Mouse (Mus musculus) layer of hippocampus, adult 9-11 months (tissue): ENCODE results near the gene Ftl1-ps1.

Experiments used
- DNase-seq: peaks from one replicate; pipeline ENCODE4 v3.0.0; 2022

Ftl1-ps1 gene

DNA sequence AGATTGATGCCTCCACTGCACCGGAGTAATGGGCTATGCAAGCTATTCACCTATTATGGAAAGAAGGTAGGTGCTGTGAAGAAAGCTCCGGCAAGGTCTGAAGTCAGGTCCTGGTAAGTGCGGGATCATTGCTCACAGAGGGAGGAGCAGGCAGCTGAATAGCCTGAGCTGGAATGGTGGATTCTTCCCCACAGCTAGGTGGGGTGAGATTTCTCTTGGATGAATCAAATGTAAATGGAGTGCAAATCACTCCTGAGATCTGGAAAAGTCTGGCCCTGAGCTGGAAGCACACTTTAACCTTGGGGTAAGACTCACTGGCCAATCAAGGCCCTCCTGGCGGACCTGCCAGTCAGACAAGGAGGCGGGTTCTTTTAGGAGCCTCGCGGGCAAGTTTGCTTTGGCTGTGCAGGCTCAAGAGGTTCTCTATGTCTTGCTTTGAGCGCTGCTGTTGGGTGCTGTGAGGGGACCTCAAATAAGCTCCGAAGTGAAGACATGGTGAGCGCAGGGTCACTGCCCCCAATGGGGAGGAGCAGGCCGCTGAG, at the start of gene Ftl1-ps1:
Gene Ftl1-ps1 (plus strand): TSS at position 397 of the 542 bp plus-strand sequence.
- no peak for DNase-seq

DNA sequence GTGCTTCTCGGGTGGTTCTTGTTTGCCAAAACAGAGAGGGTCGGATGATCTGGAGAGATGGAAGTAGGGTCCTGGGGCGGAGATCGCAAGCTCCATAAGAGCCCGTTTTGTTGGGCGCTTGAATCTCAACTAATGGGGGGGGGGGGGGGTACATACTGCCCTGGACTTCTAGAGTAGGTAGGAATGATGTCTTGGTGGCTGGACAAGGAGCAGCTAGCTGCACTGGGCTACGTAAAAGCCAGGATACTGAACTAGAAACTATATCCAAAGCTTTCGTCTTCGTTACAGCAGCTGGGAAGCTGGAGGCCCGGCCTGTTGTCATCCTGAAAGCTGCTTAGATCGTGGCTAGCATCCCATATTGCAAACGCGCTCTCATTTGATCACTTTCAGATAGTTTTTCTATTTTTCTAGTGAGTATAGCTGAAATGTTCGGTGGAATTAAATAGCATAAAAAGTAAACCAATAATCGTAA, 49.0 kb upstream of the Ftl1-ps1 start:
- DNase-seq: no peak

DNA sequence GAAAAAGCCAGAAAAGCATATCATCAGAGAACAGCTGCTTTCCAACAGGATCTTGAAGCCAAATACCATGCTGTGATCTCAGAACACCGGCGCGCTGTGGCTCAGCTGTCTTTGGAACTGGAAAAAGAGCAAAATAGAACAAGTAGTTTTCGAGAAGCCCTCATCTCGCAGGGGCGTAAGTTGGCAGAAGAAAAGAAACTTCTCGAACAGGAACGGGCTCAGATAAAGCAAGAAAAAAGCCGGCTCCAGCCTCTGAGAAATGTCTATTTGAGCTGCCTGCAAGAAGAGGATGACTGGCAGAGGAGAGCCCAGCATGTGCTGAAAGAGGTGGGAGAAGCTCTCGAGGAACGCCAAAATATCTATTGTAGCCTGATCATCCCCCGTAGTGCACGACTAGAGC, 43.0 kb upstream of the Ftl1-ps1 start:
- no peak for DNase-seq

DNA sequence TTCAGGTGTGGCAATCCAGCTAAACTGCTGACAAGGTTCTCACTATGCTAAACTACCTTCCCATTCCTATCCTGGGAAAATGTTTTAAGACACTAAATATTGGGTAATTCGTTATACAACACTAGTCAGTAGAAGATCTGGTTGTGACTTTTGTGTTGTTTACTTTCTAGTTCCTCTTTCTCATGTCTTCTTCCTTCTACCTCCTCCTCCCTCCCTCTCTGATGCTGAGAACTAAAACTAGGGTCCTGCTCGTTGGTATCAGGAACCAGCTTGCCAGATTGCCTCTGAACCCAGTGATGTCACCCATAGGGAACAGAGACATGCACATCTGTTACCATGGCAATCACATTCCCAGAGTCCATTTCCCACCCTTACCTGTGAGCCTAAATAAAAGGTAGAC, 37.3 kb upstream of the Ftl1-ps1 start:
- DNase-seq: no peak

DNA sequence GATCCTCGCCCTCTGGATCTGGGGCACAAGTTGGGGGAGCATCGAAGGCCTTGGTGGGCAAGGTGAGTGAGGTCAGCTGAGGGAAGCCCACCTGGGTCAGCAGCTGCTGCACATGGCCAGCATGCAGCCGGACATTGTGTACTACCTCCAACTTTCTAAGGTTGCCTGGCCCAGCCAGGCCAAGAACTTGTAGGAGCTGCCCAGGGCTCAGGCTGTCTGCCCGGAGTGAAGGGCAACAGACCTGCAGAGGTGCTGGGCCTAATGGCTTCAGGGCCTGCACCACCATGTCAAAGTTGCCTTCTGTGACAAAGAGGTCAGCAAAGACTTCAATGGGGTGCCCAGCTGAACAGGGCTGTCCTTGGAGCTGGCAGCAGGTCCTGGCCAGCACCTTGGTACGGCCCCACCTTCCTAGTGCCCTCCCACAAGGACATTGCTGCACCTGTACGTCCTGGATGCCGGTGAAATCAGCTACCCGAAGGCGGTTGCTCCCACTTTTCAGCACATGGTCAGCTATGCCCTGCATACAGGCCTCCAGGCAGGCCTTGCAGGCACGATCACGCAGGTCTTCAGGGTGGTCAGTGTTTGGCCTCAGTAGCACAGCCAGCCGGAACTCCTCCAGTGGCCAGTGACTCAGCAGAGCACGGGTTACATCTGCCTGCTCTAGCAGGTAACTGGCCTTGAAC, 36.2 kb upstream of the Ftl1-ps1 start:
- no peak for DNase-seq

DNA sequence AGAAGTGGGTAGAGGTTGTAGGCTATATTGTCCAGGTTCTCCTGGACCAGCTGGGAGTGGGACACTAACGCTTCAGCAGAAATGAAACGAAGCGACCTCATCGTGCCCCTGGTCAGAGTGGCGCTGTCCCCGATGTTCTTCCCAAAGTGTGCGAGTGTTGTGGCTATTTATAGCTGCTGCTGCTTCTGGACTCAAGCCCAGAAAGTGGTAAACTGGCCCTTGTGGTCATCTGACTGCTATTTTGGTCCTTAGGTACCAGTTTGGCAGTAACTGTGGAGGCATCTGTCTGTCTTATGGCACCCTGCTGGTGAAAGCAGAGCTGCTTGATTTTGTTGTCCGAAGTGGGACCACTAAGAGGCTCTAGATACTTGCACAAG, 35.6 kb upstream of the Ftl1-ps1 start, which contains the start of gene Lrrc14b:
Gene Lrrc14b (minus strand): TSS at position 147 of the 377 bp plus-strand sequence.
- no peak for DNase-seq

DNA sequence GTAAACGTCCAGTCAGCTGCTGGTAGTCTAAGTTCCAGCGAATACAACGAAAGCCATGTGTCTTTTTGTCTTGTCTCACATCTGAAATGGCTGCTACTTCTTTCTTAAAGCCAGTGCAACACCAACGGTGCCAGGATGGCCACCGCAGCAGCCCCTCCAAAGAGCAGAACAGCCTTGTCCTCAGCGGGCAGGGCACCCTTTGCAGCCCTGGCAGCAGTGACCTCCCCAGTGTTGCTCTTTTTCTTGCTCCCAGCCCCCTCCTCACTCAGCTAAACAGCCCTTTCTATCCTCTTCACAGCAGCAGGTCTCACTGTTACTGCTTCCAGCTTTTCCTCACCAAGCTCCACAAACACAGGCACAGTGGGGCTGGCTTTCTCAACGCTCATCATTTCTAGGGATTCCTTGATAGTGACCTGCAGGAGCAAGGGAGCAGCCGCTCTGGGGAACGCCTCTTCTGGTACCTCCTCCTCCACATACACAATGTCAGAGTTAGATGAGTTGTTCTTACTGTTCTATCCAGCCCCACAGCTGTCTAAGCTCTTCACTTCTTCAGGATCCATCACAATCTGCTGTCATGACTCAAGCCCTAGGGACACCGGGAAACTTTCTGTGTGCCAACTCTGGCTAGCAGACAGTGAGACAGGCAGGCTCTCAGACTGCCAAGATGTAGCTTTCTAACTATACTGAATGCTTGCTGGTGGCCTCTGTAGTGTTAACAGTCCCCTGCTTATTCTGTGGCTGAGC, 17.8 kb upstream of the Ftl1-ps1 start:
- DNase-seq: no peak

DNA sequence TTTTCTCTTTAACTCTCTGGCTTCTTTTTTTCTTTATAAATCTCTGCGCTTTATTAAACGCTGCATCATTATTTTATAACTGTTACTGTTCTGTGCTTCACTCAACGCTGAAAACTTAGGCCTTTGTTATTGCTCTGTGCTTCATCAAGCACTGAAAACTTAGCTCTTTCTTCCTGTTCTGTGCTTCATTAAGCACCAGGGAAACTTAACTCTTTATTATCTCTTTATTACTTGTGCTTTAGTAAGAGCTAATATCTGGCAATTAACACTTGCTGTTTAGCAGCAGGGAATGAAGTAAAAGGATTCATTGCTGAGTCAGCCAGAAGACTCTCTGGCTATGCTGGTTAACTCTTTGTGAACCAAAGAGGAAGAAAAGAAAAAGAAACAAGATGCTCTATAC, 17.2 kb upstream of the Ftl1-ps1 start:
- DNase-seq: no peak

DNA sequence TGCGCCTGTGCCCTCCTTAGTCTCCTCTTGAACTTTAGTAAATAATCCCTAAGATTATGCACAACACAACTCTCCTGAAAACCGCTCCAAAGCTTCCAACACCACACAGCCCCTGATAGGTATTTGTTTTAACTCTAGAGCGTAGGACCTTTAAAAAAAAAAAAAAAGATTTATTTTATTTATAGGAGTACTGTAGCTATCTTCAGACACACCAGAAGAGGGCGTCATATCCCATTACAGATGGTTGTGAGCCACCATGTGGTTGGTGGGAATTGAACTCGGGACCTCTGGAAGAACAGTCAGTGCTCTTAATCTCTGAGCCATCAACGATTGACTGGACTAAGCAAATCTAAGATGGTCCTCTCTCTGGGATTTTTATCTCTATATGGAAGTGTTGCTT, 9.8 kb upstream of the Ftl1-ps1 start:
- no peak for DNase-seq

DNA sequence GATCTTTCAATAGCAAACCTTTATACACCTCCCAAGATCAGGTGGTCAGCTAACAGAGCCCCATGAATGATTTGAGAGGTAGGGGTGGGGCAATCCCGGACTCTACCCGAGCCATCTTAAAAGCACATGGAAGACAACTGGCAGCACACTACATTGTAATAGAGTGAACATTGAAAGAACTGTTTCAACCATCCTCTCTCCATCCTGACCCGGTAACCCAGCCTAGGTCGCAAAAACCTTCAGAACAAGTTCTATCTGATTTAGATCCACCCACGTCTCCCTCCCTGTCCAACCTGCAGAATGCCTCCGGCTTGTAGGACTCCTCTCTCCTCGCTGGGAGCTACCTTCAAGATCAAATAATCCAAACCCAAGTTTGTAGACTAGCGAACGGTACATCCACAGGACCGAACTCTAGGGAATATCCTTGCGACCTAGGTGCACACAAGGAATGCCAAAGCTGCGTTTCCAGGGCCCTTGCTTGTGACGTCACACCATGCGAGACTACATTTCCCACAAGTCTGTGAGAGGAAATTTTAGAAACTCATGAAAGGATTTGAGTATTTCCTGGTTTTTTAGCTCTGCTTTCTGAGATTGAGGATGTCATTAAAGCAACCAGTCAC, 9.0 kb upstream of the Ftl1-ps1 start, which contains the start of gene Zfp72:
Gene Zfp72 (minus strand): TSS at position 466 of the 620 bp plus-strand sequence.
- DNase-seq: peak; percentile 81

DNA sequence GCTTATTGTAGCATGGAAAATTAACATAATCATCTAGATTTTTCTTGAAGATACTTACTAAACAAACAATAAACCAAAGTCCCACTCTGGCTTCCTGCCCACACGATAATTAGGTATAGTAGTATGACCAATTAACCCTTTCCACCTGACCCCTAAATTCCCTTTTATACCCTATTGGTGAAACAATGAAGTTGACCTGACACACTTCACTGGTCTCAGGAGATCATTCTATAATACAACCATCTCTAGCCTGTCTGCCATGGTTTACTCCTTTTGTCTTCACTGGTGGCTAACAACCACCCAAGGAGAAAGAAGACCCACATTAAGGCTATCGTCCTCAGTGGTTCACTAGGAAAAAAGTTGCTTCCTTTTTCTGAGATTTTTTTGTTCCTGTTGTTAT, 8.3 kb upstream of the Ftl1-ps1 start:
- no peak for DNase-seq

DNA sequence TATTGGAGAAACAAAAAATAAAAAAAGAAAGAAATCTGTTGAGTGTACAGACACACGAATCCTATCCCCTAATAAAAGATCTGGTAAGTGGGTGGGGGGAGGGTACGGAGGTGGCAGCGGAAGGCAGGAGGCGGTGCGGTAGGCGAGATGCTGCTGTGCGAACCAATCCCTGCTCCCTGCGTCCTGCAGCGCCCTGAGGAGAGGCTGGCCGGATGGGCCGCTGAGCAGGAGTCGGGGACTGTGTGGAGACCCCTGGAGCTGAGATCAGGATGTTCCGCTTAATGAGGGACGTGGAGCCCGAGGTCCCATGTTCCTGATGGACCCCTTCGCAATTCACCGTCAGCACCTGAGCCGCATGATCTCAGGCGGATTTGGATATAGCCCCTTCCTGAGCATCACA, 40.4 kb downstream of the Ftl1-ps1 start:
- no peak for DNase-seq
